Mouse (Mus musculus) embryonic fibroblast, embryonic 13.5 days (primary cell): ENCODE data around the gene Ddx23. TPM values are rescaled to one million over a fixed set of nuclear protein-coding genes. Genes with fewer than 3 reads are reported as not detected.
A peak's percentile ranks its signal among the peaks of the same experiment; 100 is the strongest.

ENCODE experiments used
- H3K27ac ChIP-seq: 2 replicates; pipeline ENCODE4 v1.5.1; 2012; ENCODE audit warnings: low read length, control low read depth, inconsistent platforms; ENCODE audit not compliant: insufficient read depth
- H3K4me1 ChIP-seq: 2 replicates; pipeline ENCODE4 v1.6.1; 2011; ENCODE audit warnings: low read length; ENCODE audit not compliant: control insufficient read depth, insufficient read depth
- H3K4me3 ChIP-seq: 2 replicates; pipeline ENCODE4 v1.5.1; 2011; ENCODE audit warnings: mild to moderate bottlenecking, control low read depth, low read length; ENCODE audit not compliant: insufficient read depth
- CTCF ChIP-seq: IDR thresholded peaks from 2 replicates; pipeline ENCODE4 v1.5.1; 2011; ENCODE audit warnings: mild to moderate bottlenecking, control low read depth, low read length, moderate library complexity, borderline replicate concordance; ENCODE audit not compliant: insufficient read depth
- POLR2A ChIP-seq: IDR thresholded peaks from 2 replicates; pipeline ENCODE4 v1.6.1; 2011; ENCODE audit warnings: low read depth, mild to moderate bottlenecking, control low read depth, low read length, moderate library complexity
- polyA plus RNA-seq: library from polyadenylated mRNA; stranded (reverse); fragments of >200 nt; gene quantifications from 2 replicates; pipeline ENCODE4 v1.2.4, GENCODE M21; 2011; ENCODE audit warnings: low read depth; ENCODE audit not compliant: missing spikeins, insufficient read length

The Ddx23 gene
- polyA plus RNA-seq, 1 experiment = 58.8 TPM

- Histone ChIP-seq H3K4me1 (peaks cover 5% of the 10 kb centered on the region; the same call in 1 of the 2 replicates), H3K4me3 (no peak overlapping the region), H3K27ac (peak overlapping the region; percentile 45; the same call in 1 of the 2 replicates)
- TF ChIP-seq POLR2A = no peak
- TF ChIP-seq CTCF = no peak
Observed at GRCm38 (mm10) chr15:98691486-98692147, 28.9 kb upstream of the Ddx23 start.

- no peak overlapping the region for H3K4me3 ChIP-seq
- H3K27ac ChIP-seq = no peak overlapping the region
- TF ChIP-seq CTCF (no peak), POLR2A (no peak)
- H3K4me1 ChIP-seq = peaks cover 5% of the 10 kb centered on the region; the same call in 1 of the 2 replicates
Observed at GRCm38 (mm10) chr15:98689682-98690081, 27.0 kb upstream of the Ddx23 start.

DNA sequence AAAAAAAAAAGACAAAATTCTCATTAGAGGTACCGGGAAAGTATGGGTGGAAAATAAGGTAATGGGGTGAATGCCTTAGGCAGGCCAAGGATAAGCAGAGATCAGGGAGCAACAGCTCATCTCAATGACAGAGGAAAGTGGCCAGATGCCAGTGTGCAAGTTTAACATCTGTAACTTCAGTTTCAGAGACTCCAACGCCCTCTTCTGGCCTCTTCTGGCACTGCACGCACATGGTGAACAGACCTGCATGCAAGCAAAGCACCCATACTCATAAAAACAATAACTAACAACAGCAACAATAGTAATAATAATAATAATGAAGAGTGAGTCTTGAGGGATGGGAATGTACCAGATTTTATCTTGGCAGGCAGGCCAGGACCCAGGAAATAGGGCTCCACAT, 23.2 kb upstream of the Ddx23 start:
- H3K27ac ChIP-seq = no peak overlapping the region
- no peaks in the 10 kb centered on the region; the same call in 1 of the 2 replicates for H3K4me1 ChIP-seq
- TF ChIP-seq POLR2A (no peak), CTCF (no peak)
- H3K4me3 ChIP-seq = no peak overlapping the region

- no peaks in the 10 kb centered on the region for H3K4me1 ChIP-seq
- TF ChIP-seq POLR2A (no peak), CTCF (no peak)
- H3K4me3 ChIP-seq = no peak overlapping the region
- no peak overlapping the region for H3K27ac ChIP-seq
Observed at GRCm38 (mm10) chr15:98683746-98684145, 21.1 kb upstream of the Ddx23 start.

DNA sequence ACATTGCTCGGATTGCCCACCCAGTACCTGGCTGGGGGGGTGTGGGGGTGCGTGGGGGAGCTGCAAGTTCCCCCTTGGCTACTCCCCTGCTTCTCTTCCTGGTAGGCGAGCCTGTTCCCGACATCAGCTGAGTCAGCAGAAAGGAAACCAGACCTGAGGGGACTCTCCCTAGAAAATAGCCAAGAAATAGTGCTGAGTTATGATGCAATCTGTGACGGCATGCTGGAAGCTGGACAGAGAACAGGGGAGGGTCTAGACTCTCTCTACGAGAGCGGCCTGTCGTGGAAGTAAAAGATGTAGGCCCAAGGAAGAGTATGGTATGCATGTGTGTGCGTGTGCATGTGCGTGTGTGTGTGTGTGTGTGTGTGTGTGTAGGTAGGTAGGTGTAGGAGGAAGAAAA, 20.5 kb upstream of the Ddx23 start:
- H3K4me1 ChIP-seq = no peaks in the 10 kb centered on the region
- no peak overlapping the region for H3K27ac ChIP-seq
- no peak overlapping the region for H3K4me3 ChIP-seq
- no peak for TF ChIP-seq POLR2A
- TF ChIP-seq CTCF = no peak

GRCm38 (mm10) chr15:98681633-98682032, 18.9 kb upstream of the Ddx23 start:
- no peak overlapping the region for H3K4me3 ChIP-seq
- no peak for TF ChIP-seq CTCF
- no peak for TF ChIP-seq POLR2A
- H3K4me1 ChIP-seq = no peaks in the 10 kb centered on the region
- no peak overlapping the region for H3K27ac ChIP-seq

DNA sequence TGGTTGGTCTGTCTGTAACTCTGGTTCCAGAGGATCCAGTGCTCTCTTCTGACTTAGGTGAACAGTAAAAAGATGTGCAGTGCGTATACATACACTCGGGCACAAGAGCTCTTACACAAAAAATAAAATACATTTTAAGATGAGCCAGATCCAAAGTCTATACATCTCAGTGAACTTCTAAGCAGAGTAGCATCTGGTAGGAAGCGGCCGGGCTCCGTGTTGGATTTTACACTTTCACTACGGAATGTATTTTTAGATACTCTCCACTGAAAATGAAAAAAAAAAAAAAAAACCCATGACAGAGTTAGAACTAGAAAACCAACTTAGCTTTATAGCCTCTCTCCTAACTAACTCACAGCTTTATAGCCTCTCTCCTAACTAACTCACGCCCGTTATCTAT, 18.0 kb upstream of the Ddx23 start:
- H3K27ac ChIP-seq = no peak overlapping the region
- TF ChIP-seq CTCF = no peak
- no peak for TF ChIP-seq POLR2A
- no peaks in the 10 kb centered on the region for H3K4me1 ChIP-seq
- no peak overlapping the region for H3K4me3 ChIP-seq

GRCm38 (mm10) chr15:98677977-98678376, 15.3 kb upstream of the Ddx23 start:
- no peak for TF ChIP-seq POLR2A
- TF ChIP-seq CTCF = no peak
- H3K4me1 ChIP-seq = no peaks in the 10 kb centered on the region
- H3K4me3 ChIP-seq = no peak overlapping the region
- no peak overlapping the region for H3K27ac ChIP-seq

- Histone ChIP-seq H3K4me3 (peak within 1 kb of the TSS; percentile 53), H3K4me1 (0 out of 2 replicates have a peak, but pooled peaks cover 3% of the 10 kb centered on the region), H3K27ac (no peak within 1 kb of the TSS)
- TF ChIP-seq POLR2A = peak; percentile 100
- TF ChIP-seq CTCF = no peak
Observed at GRCm38 (mm10) chr15:98676940-98677728, 14.4 kb upstream of the Ddx23 start, which contains the start of gene Rnd1. Rnd1 (minus strand) TSS chr15:98677461.

- peak overlapping the region; percentile 53 for H3K4me3 ChIP-seq
- no peak overlapping the region for H3K27ac ChIP-seq
- TF ChIP-seq CTCF = no peak
- no peak for TF ChIP-seq POLR2A
- 0 out of 2 replicates have a peak, but pooled peaks cover 3% of the 10 kb centered on the region for H3K4me1 ChIP-seq
Observed at GRCm38 (mm10) chr15:98676471-98676870, 13.8 kb upstream of the Ddx23 start.
